Mouse (Mus musculus) embryonic facial prominence, embryonic 10.5 days (tissue): ENCODE data around the gene E130114P18Rik. TPM values are rescaled to one million over a fixed set of nuclear protein-coding genes. Genes with fewer than 3 reads are reported as not detected.

Experiments
- DNase-seq: peaks from one replicate; pipeline ENCODE4 v3.0.0-alpha.2; 2017; ENCODE audit warnings: low spot score
- H3K27ac ChIP-seq: fragments of 300-500 bp; sonication (generic); replicated peaks from 2 replicates; pipeline ENCODE4 v1.5.1; 2016; ENCODE audit warnings: mild to moderate bottlenecking
- H3K27me3 ChIP-seq: fragments of 300-500 bp; sonication (generic); replicated peaks from 2 replicates; pipeline ENCODE4 v1.6.1; 2016; ENCODE audit warnings: low read depth, mild to moderate bottlenecking; ENCODE audit not compliant: poor library complexity, severe bottlenecking
- H3K36me3 ChIP-seq: fragments of 300-500 bp; sonication (generic); replicated peaks from 2 replicates; pipeline ENCODE4 v1.6.1; 2016; ENCODE audit warnings: mild to moderate bottlenecking, moderate library complexity
- H3K4me1 ChIP-seq: fragments of 300-500 bp; sonication (generic); 2 replicates; pipeline ENCODE4 v1.6.1; 2016
- H3K4me3 ChIP-seq: fragments of 300-500 bp; sonication (generic); 2 replicates; pipeline ENCODE4 v1.5.1; 2016; ENCODE audit warnings: mild to moderate bottlenecking, moderate library complexity
- H3K9me3 ChIP-seq: fragments of 300-500 bp; sonication (generic); 2 replicates; pipeline ENCODE4 v1.6.1; 2016; ENCODE audit warnings: mild to moderate bottlenecking
- WGBS: fragments of 180-500 bp; shearing (Covaris S2); methylation state at CpG from one replicate; pipeline ENCODE4 v1.1.7; 2016; 5-methylcytosine and 5-hydroxymethylcytosine counted together
- polyA plus RNA-seq: library from polyadenylated mRNA; unstranded; fragments of >200 nt; fragmentation: Nextera tagmentation; extraction: Ambion mirVana; gene quantifications from 2 replicates; pipeline ENCODE4 v1.2.1, GENCODE M21; 2016

The E130114P18Rik gene
- polyA plus RNA-seq, 1 experiment from 2014 or later: 10.9 TPM

- no peak overlapping the region for H3K27ac ChIP-seq
- 88% methylated on average over 5 of the region's 5 CpGs for WGBS
- no peaks in the 10 kb centered on the region for H3K9me3 ChIP-seq
- no peak for DNase-seq
- H3K36me3 ChIP-seq: no peaks in the 10 kb centered on the region; the same call in 1 of the 2 replicates
- H3K4me3 ChIP-seq: no peak overlapping the region
- H3K4me1 ChIP-seq: peaks cover 6% of the 10 kb centered on the region
- peaks cover 19% of the 10 kb centered on the region for H3K27me3 ChIP-seq
Observed at GRCm38 (mm10) chr4:97795957-97796356, 18.1 kb upstream of the E130114P18Rik start.

GRCm38 (mm10) chr4:97794865-97795264, 17.0 kb upstream of the E130114P18Rik start:
- DNase-seq: no peak
- peaks cover 26% of the 10 kb centered on the region for H3K27me3 ChIP-seq
- peaks cover 6% of the 10 kb centered on the region for H3K4me1 ChIP-seq
- H3K27ac ChIP-seq: no peak overlapping the region
- H3K9me3 ChIP-seq: no peaks in the 10 kb centered on the region
- WGBS: 88% methylated on average over 4 of the region's 4 CpGs
- no peaks in the 10 kb centered on the region; the same call in 1 of the 2 replicates for H3K36me3 ChIP-seq
- no peak overlapping the region for H3K4me3 ChIP-seq

DNA sequence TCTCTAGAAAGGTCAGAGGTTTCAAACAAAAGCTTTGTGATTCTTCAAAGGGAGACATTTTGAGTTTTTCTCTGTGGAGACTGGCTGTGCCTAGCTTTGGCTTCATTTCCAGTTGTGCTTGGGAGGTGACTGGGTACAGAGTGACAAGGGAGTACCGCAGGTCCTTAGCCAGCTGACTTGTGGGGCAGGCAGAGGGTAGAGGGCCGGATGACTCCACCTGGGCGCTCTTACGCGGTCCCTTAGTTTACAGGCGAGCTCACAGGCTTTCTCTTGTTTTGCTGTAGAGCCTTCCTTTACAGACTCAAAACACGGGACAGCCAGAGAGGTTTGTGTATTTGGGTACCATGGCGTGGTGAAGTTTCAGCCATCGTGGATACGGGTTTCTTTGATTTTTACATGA, 16.1 kb upstream of the E130114P18Rik start:
- H3K27me3 ChIP-seq: peaks cover 35% of the 10 kb centered on the region
- H3K4me3 ChIP-seq: no peak overlapping the region
- H3K9me3 ChIP-seq: no peaks in the 10 kb centered on the region
- DNase-seq: no peak
- H3K36me3 ChIP-seq: no peaks in the 10 kb centered on the region
- peaks cover 6% of the 10 kb centered on the region for H3K4me1 ChIP-seq
- H3K27ac ChIP-seq: no peak overlapping the region
- WGBS: 77% methylated on average over 10 of the region's 10 CpGs

DNA sequence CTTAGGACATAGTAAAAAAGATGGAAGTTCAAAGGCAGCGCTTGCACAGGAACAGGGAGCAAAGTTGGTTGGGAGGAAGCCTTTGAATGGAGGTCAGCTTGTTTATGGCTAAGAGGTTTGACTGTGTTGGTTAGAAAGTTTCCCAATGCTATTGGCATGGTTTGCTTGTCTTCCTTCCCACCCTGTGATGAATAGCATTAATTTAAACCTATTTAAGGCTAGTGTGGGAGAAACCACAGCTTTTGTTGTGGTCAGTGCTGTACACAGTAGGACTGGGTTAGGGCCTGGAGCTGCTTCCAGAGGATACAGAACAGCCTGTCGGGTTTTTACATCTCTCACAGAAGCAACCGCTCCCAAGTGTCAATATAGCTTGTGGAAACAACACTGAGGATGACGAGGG, 10.7 kb upstream of the E130114P18Rik start:
- H3K4me1 ChIP-seq: no peaks in the 10 kb centered on the region
- H3K4me3 ChIP-seq: no peak overlapping the region
- H3K27me3 ChIP-seq: peaks cover 77% of the 10 kb centered on the region
- no peak for DNase-seq
- no peaks in the 10 kb centered on the region for H3K9me3 ChIP-seq
- H3K36me3 ChIP-seq: peaks cover 7% of the 10 kb centered on the region
- H3K27ac ChIP-seq: no peak overlapping the region
- WGBS: 75% methylated on average over 4 of the region's 4 CpGs

DNA sequence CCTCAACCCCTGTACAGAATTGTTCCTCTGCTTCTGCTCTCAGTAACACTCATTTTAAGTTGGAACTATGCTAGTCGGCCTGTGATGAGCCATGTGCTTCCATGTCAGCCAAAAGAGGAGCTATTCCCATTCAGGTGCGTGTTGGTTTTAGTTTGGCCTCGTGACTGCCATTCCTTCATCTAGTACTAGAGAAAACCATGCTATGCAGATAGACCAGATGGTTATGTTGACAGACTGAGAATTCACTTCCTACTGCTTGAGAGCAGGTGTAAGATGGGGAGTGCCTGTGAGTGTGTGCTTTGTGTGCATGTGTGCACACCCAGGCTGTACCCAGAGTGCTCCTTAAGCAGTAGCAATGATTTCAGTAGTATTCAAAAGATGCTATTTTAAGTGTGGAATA, 9.6 kb upstream of the E130114P18Rik start:
- Histone ChIP-seq H3K36me3 (peaks cover 16% of the 10 kb centered on the region), H3K27ac (no peak overlapping the region), H3K9me3 (no peaks in the 10 kb centered on the region), H3K4me1 (no peaks in the 10 kb centered on the region), H3K27me3 (peaks cover 88% of the 10 kb centered on the region), H3K4me3 (no peak overlapping the region)
- 82% methylated on average over 3 of the region's 3 CpGs for WGBS
- DNase-seq: no peak

GRCm38 (mm10) chr4:97786571-97786970, 8.7 kb upstream of the E130114P18Rik start:
- Histone ChIP-seq H3K27ac (no peak overlapping the region), H3K9me3 (no peaks in the 10 kb centered on the region), H3K4me1 (no peaks in the 10 kb centered on the region), H3K27me3 (peaks cover 94% of the 10 kb centered on the region), H3K36me3 (peaks cover 16% of the 10 kb centered on the region), H3K4me3 (no peak overlapping the region)
- WGBS: 41% methylated on average over 8 of the region's 8 CpGs
- no peak for DNase-seq

DNA sequence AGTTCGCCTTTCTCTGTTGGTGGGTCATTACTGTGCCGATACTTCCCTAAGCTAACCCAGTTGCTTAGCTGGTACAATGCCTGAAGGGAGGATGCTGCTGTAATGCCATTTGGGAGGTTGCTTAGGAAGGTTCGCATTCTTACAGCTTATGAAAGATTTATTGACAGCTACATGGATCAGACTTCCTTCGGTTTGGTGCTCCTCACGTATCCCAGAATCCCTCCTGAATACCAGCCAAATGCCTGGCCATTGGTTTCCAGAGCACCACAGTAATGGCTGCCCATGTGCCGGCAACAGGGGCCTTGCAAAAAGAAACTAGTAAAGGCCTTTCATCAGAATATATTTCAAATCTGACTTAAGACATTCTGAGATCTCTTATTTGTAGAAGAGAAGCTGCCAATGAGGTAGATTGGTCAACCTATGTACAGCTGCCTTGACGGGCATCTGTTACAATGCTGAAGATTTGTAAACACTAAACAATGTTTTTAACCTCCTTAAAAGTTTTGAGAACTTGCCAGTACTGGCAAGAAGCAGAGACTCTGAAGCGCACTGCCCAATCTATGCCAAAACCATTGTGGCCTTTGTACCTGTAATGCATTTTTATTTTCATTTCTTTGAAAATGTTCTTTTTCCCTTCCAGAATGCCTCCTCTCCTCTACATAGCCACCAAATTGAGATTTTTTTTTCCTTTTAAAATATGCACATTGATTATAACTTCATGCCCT, 7.8 kb upstream of the E130114P18Rik start:
- no peak overlapping the region for H3K27ac ChIP-seq
- H3K9me3 ChIP-seq: no peaks in the 10 kb centered on the region
- H3K4me3 ChIP-seq: no peak overlapping the region
- H3K27me3 ChIP-seq: peaks cover 97% of the 10 kb centered on the region
- no peak for DNase-seq
- no peaks in the 10 kb centered on the region for H3K4me1 ChIP-seq
- WGBS: 85% methylated on average over 8 of the region's 8 CpGs
- peaks cover 16% of the 10 kb centered on the region for H3K36me3 ChIP-seq

GRCm38 (mm10) chr4:97784236-97784635, 6.4 kb upstream of the E130114P18Rik start:
- H3K27ac ChIP-seq: no peak overlapping the region
- H3K9me3 ChIP-seq: no peaks in the 10 kb centered on the region
- no peak overlapping the region for H3K4me3 ChIP-seq
- WGBS: 73% methylated on average over 11 of the region's 11 CpGs
- peaks cover 4% of the 10 kb centered on the region; the same call in 1 of the 2 replicates for H3K4me1 ChIP-seq
- H3K36me3 ChIP-seq: peaks cover 16% of the 10 kb centered on the region
- peaks cover 98% of the 10 kb centered on the region for H3K27me3 ChIP-seq
- no peak for DNase-seq

GRCm38 (mm10) chr4:97783073-97783879, 5.4 kb upstream of the E130114P18Rik start:
- no peak for DNase-seq
- peaks cover 98% of the 10 kb centered on the region for H3K27me3 ChIP-seq
- peaks cover 12% of the 10 kb centered on the region for H3K4me1 ChIP-seq
- H3K4me3 ChIP-seq: no peak overlapping the region
- no peak overlapping the region for H3K27ac ChIP-seq
- 92% methylated on average over 26 of the region's 26 CpGs for WGBS
- peaks cover 16% of the 10 kb centered on the region for H3K36me3 ChIP-seq
- no peaks in the 10 kb centered on the region for H3K9me3 ChIP-seq

DNA sequence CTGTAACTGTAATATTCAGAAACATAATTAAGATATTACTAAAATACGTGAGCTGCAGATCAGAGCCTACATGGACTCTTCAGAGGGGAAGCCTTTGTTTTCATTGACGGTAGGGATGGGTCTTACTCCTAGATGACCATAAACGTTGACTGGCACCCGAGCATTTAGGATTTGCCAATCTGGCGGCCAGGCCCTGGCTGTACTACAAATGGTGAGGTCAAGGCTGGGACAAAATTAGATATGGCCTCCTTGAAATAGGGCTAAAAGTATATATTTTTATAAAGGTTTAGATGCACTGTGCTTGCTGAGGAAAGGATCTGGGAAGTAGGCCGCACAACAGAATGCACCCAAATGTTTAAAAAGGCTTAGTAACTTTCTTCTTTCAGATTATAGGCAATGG, 4.6 kb upstream of the E130114P18Rik start:
- 89% methylated on average over 6 of the region's 6 CpGs for WGBS
- peaks cover 98% of the 10 kb centered on the region for H3K27me3 ChIP-seq
- H3K9me3 ChIP-seq: no peaks in the 10 kb centered on the region
- no peak for DNase-seq
- no peak overlapping the region for H3K27ac ChIP-seq
- H3K4me3 ChIP-seq: no peak overlapping the region
- H3K4me1 ChIP-seq: peaks cover 18% of the 10 kb centered on the region
- peaks cover 16% of the 10 kb centered on the region for H3K36me3 ChIP-seq

DNA sequence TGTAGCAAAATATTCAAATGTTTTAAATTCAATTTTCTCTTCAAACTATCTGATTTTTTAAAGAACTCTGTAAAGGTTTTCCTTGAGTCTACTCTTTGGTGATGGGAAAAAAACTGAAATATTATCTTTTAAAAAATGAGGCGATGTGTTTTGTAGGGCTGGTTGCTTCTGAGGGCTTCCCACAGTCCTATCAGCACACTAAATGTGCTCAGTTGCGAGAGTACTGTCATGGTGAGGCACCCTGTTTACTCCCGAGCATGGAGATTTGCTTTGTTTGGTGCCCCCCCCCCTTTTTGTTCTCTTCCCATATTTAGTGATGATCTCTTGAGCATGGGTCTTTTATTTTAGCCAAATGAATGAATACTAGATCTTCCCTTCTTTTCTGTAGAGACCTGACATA, 4.2 kb upstream of the E130114P18Rik start:
- H3K27ac ChIP-seq: no peak overlapping the region
- H3K27me3 ChIP-seq: peaks cover 96% of the 10 kb centered on the region
- H3K9me3 ChIP-seq: no peaks in the 10 kb centered on the region
- H3K36me3 ChIP-seq: peaks cover 16% of the 10 kb centered on the region
- WGBS: 84% methylated on average over 3 of the region's 3 CpGs
- no peak overlapping the region for H3K4me3 ChIP-seq
- peaks cover 19% of the 10 kb centered on the region for H3K4me1 ChIP-seq
- DNase-seq: no peak

DNA sequence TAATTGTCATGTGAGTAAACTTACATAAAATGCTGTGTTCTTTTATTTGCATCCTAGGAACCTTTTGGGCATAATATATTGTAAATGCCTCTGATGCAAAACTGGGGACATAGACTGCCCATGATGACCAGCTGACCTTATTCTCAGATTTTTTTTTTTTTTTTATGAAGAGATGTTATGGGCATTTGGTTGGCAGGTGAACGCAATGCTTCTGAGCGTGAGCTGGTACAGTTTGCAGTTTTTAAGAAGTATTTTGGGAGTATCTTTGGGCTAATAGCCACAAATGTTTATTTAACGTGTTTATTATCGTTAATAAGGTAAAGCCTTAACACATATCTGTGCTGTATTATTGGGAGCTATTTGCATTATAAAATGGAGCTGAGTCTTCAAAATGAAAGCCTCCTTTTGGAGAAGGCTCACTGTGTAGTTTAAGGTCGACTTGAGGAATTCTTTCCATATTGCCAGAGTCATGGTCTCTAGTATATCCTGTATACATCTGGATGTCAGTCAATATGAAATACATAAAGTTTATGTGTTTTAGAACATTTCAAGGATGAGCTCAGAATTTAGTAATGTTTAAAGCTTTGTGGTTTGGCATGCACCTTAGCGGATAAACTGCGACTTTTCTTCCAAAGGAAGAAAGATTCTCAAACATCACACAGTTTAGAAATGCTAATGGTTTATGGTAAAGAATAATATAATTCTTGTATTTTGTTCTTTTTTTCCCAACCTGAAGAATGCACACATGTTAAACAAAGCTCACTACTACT, 3.0 kb upstream of the E130114P18Rik start:
- H3K27me3 ChIP-seq: peaks cover 98% of the 10 kb centered on the region
- peaks cover 30% of the 10 kb centered on the region for H3K4me1 ChIP-seq
- 75% methylated on average over 7 of the region's 7 CpGs for WGBS

More for the DNA sequence above, 3.0 kb upstream of the E130114P18Rik start:
- H3K9me3 ChIP-seq: no peaks in the 10 kb centered on the region
- H3K4me3 ChIP-seq: no peak overlapping the region
- DNase-seq: no peak
- H3K36me3 ChIP-seq: peaks cover 16% of the 10 kb centered on the region
- H3K27ac ChIP-seq: no peak overlapping the region
